Mouse (Mus musculus) E14TG2a.4 (cell line): ENCODE results near the gene Atat1.

Experiments used
- CTCF ChIP-seq: conservative IDR thresholded peaks from 2 replicates; pipeline ENCODE4 v1.5.1; 2014; ENCODE audit warnings: low read length
- NANOG ChIP-seq: IDR thresholded peaks from 2 replicates; pipeline ENCODE4 v1.6.1; 2014; ENCODE audit warnings: borderline replicate concordance, low read length, mixed read lengths
- POU5F1 ChIP-seq: IDR thresholded peaks from 2 replicates; pipeline ENCODE4 v1.6.1; 2014; ENCODE audit warnings: low read length, borderline replicate concordance

GRCm38 (mm10) chr17:35921710-35922109 is 11.8 kb upstream of the Atat1 start:
- TF ChIP-seq CTCF (no peak), POU5F1 (no peak), NANOG (no peak)
